In genomic region chr2:117105407-117105806, GRCm38 (mm10) we compare ENCODE assay signal across 16 mouse cellular contexts. TPM values are rescaled to one million over a fixed set of nuclear protein-coding genes. Genes with fewer than 3 reads are reported as not detected.
A peak's percentile ranks its signal among the peaks of the same experiment; 100 is the strongest.
DNase-seq lines count a peak whose midpoint lies in the region; ATAC-seq and TF ChIP-seq lines count a peak whose summit lies in the region.
"Had no signal": no experiment of that assay in that cellular context is flagged by ENCODE, and none has a peak within 500 bp of the region (broad histone marks: within the 10 kb centered on the region; RNA-seq: fewer than 3 reads in every experiment).

No protein-coding gene starts in this region.

- H3K4me2 ChIP-seq in heart, embryonic 14.5 days (ENCODE audit: low read length), result no peak overlapping the region
- H3K4me2 ChIP-seq in liver, embryonic 15.5 days, result peak overlapping the region; percentile 3; the same call in 1 of the 2 replicates
- no peak overlapping the region for H3K4me2 ChIP-seq in liver, embryonic 11.5 days
- H3K4me2 ChIP-seq in lung, postnatal 0 days (replicated peaks; ENCODE audit: low read depth, low read length), result no peak overlapping the region
- H3K4me2 ChIP-seq in kidney, embryonic 15.5 days, result no peak overlapping the region

- H3K27ac ChIP-seq in heart, embryonic 14.5 days (replicated peaks in 1 of 2; ENCODE audit: control insufficient read depth in 1 of 2, insufficient read depth in 1 of 2, low read depth in 2 of 2, low read length in 2 of 2), result peak overlapping the region; percentile 47 to 59
- H3K27ac ChIP-seq in liver, embryonic 15.5 days (replicated peaks), result no peak overlapping the region
- H3K27ac ChIP-seq in liver, embryonic 11.5 days (ENCODE audit: low read depth, low read length), result no peak overlapping the region
- H3K27ac ChIP-seq in olfactory bulb, adult 2 months (ENCODE audit: insufficient read depth, low read depth, low read length), result 0 out of 2 replicates have a peak overlapping the region, but pooled peaks have one; percentile 16
- no peak overlapping the region for H3K27ac ChIP-seq in lung, postnatal 0 days (ENCODE audit: low read length)
- H3K27ac ChIP-seq in kidney, embryonic 15.5 days, result no peak overlapping the region
- H3K27ac ChIP-seq: liver, embryonic 14.5 days; stomach, postnatal 0 days had no signal

- no peak for TF ChIP-seq EP300 in lung, postnatal 0 days (IDR thresholded peaks at IDR 0.05)

- ATAC-seq in heart, embryonic 14.5 days (ENCODE audit: insufficient number of reproducible peaks, insufficient read depth, low FRiP score, low read depth), result no peak
- no peak for ATAC-seq in liver, embryonic 15.5 days (ENCODE audit: insufficient read depth)
- no peak for ATAC-seq in liver, embryonic 11.5 days (replicated peaks; ENCODE audit: low FRiP score)
- no peak for ATAC-seq in lung, postnatal 0 days
- no peak for ATAC-seq in kidney, embryonic 15.5 days (replicated peaks; ENCODE audit: low FRiP score)
- ATAC-seq: intestine, postnatal 0 days had no signal

- H3K9me3 ChIP-seq in heart, embryonic 14.5 days (ENCODE audit: control insufficient read depth, low read length), result no peaks in the 10 kb centered on the region
- no peaks in the 10 kb centered on the region for H3K9me3 ChIP-seq in liver, embryonic 15.5 days (replicated peaks)
- no peaks in the 10 kb centered on the region for H3K9me3 ChIP-seq in liver, embryonic 11.5 days (ENCODE audit: control insufficient read depth, low read length)
- H3K9me3 ChIP-seq in lung, postnatal 0 days (ENCODE audit: low read length), result no peaks in the 10 kb centered on the region
- no peaks in the 10 kb centered on the region for H3K9me3 ChIP-seq in kidney, embryonic 15.5 days (replicated peaks)

- H3K4me3 ChIP-seq in heart, embryonic 14.5 days (ENCODE audit: control insufficient read depth in 1 of 2, insufficient read depth in 1 of 2, low read depth in 1 of 2, low read length in 2 of 2), result no peak overlapping the region
- H3K4me3 ChIP-seq in liver, embryonic 15.5 days (replicated peaks), result no peak overlapping the region
- no peak overlapping the region for H3K4me3 ChIP-seq in liver, embryonic 11.5 days (ENCODE audit: low read depth, low read length)
- no peak overlapping the region for H3K4me3 ChIP-seq in olfactory bulb, adult 2 months (ENCODE audit: insufficient read depth, low read depth, low read length)
- no peak overlapping the region for H3K4me3 ChIP-seq in lung, postnatal 0 days (ENCODE audit: low read depth, low read length)
- no peak overlapping the region for H3K4me3 ChIP-seq in kidney, embryonic 15.5 days (replicated peaks)

- no peaks in the 10 kb centered on the region for H3K36me3 ChIP-seq in heart, embryonic 14.5 days (ENCODE audit: control insufficient read depth, insufficient read depth, low read length)
- H3K36me3 ChIP-seq in liver, embryonic 15.5 days (replicated peaks), result no peaks in the 10 kb centered on the region
- no peaks in the 10 kb centered on the region for H3K36me3 ChIP-seq in liver, embryonic 11.5 days (ENCODE audit: control insufficient read depth, insufficient read depth, low read length)
- H3K36me3 ChIP-seq in lung, postnatal 0 days (ENCODE audit: insufficient read depth, low read length), result no peaks in the 10 kb centered on the region
- H3K36me3 ChIP-seq in kidney, embryonic 15.5 days, result no peaks in the 10 kb centered on the region

- TF ChIP-seq POLR2A in olfactory bulb, adult 2 months (IDR thresholded peaks at IDR 0.05; ENCODE audit: insufficient read depth, low read depth, low read length), result no peak

- H3K4me1 ChIP-seq in heart, embryonic 14.5 days (ENCODE audit: control insufficient read depth in 2 of 2, insufficient read depth in 2 of 2, low read length in 2 of 2), result peaks cover 7 to 8% of the 10 kb centered on the region in 2 experiments; a peak in 3 of 4 replicates
- H3K4me1 ChIP-seq in liver, embryonic 15.5 days (replicated peaks), result 0 out of 2 replicates have a peak, but pooled peaks cover 3% of the 10 kb centered on the region
- H3K4me1 ChIP-seq in liver, embryonic 11.5 days (replicated peaks; ENCODE audit: control insufficient read depth, insufficient read depth, low read length), result no peaks in the 10 kb centered on the region
- H3K4me1 ChIP-seq in olfactory bulb, adult 2 months (ENCODE audit: control insufficient read depth, insufficient read depth, low read length), result 0 out of 2 replicates have a peak, but pooled peaks cover 2% of the 10 kb centered on the region
- H3K4me1 ChIP-seq in lung, postnatal 0 days (ENCODE audit: insufficient read depth, low read depth, low read length), result peaks cover 7% of the 10 kb centered on the region; the same call in 1 of the 2 replicates
- H3K4me1 ChIP-seq in kidney, embryonic 15.5 days, result peaks cover 5% of the 10 kb centered on the region; the same call in 1 of the 2 replicates

- no peak for TF ChIP-seq CTCF in olfactory bulb, adult 2 months (IDR thresholded peaks at IDR 0.05; ENCODE audit: insufficient read depth, low read depth, low read length)
- TF ChIP-seq CTCF in lung, postnatal 0 days (IDR thresholded peaks at IDR 0.05), result no peak

- WGBS in heart, embryonic 14.5 days, result 82% methylated on average over 7 of the region's 7 CpGs
- 24% methylated on average over 7 of the region's 7 CpGs for WGBS in liver, embryonic 15.5 days (ENCODE audit: insufficient replicate concordance)
- 54% methylated on average over 7 of the region's 7 CpGs for WGBS in liver, embryonic 11.5 days
- WGBS in olfactory bulb, adult 2 months, result 63% methylated on average over 7 of the region's 7 CpGs
- WGBS in lung, postnatal 0 days, result 81% methylated on average over 7 of the region's 7 CpGs
- WGBS in kidney, embryonic 15.5 days, result 69% methylated on average over 7 of the region's 7 CpGs

- H3K9ac ChIP-seq in heart, embryonic 14.5 days (ENCODE audit: low read length), result no peak overlapping the region
- no peak overlapping the region for H3K9ac ChIP-seq in liver, embryonic 15.5 days
- H3K9ac ChIP-seq in liver, embryonic 11.5 days (ENCODE audit: low read depth, low read length), result no peak overlapping the region
- no peak overlapping the region for H3K9ac ChIP-seq in lung, postnatal 0 days (replicated peaks; ENCODE audit: low read depth)
- H3K9ac ChIP-seq in kidney, embryonic 15.5 days, result no peak overlapping the region
- H3K9ac ChIP-seq: liver, embryonic 14.5 days had no signal

- no peaks in the 10 kb centered on the region for H3K27me3 ChIP-seq in heart, embryonic 14.5 days (ENCODE audit: control insufficient read depth, insufficient read depth, low read length)
- no peaks in the 10 kb centered on the region for H3K27me3 ChIP-seq in liver, embryonic 15.5 days
- no peaks in the 10 kb centered on the region for H3K27me3 ChIP-seq in liver, embryonic 11.5 days (replicated peaks; ENCODE audit: control insufficient read depth, insufficient read depth, low read length)
- H3K27me3 ChIP-seq in lung, postnatal 0 days (replicated peaks; ENCODE audit: insufficient read depth, low read length), result no peaks in the 10 kb centered on the region
- H3K27me3 ChIP-seq in kidney, embryonic 15.5 days, result no peaks in the 10 kb centered on the region

- no peak for DNase-seq in heart, adult 9 months (ENCODE audit: low spot score in 2 of 2)
- DNase-seq in liver, embryonic 11.5 days (ENCODE audit: low spot score), result no peak
- peak; percentile 45 for DNase-seq in brain, adult 2 months (ENCODE audit: low read depth, low spot score)
- DNase-seq in lung, postnatal 0 days (ENCODE audit: low spot score), result no peak
- DNase-seq: adrenal gland, adult 8-10 months; cerebellum, adult 11-12 months; embryo, embryonic 11 days; kidney, postnatal 36 days; right cerebral cortex, postnatal 4 days had no signal

RNA-seq across cellular contexts. Expression of gene Spred1, which starts 15.8 kb away (rescaled TPM):
- 12.7 and 14.8 TPM in 2 replicates for polyA plus RNA-seq in heart, embryonic 14.5 days (2014; fragmentation: Nextera tagmentation; extraction: Ambion mirVana)
- polyA plus RNA-seq in liver, embryonic 15.5 days (2015; fragmentation: Nextera tagmentation; extraction: Ambion mirVana), result 2.2 and 2.4 TPM in 2 replicates
- 7.5 and 7.7 TPM in 2 replicates for polyA plus RNA-seq in liver, embryonic 11.5 days (2014; fragmentation: Nextera tagmentation; extraction: Ambion mirVana)
- polyA plus RNA-seq in olfactory bulb, adult 2 months (2012; ENCODE audit: insufficient read depth, insufficient read length, low replicate concordance, missing spikeins), result 67.2 and 101 TPM in 2 replicates
- polyA plus RNA-seq in lung, postnatal 0 days (2015; fragmentation: Nextera tagmentation; extraction: Ambion mirVana), result 12.5 and 17.3 TPM in 2 replicates
- 12.1 and 15.0 TPM in 2 replicates for polyA plus RNA-seq in kidney, embryonic 15.5 days (2015; fragmentation: Nextera tagmentation; extraction: Ambion mirVana)

Comparison
In these comparisons a context has a peak if more than half of its experiments do, and no peak if none do; other contexts are left out.
1. H3K27ac ChIP-seq: peak in heart, embryonic 14.5 days (2 of 2) and olfactory bulb, adult 2 months (single experiment); none in liver, embryonic 15.5 days (single experiment), liver, embryonic 11.5 days (single experiment), lung, postnatal 0 days (single experiment) and kidney, embryonic 15.5 days (single experiment).